Mouse (Mus musculus): ENCODE data around the gene Fgd6. TPM values are rescaled to one million over a fixed set of nuclear protein-coding genes. Genes with fewer than 3 reads are reported as not detected.

Gene Fgd6
- polyA plus RNA-seq, 1 experiment from 2014 or later, result 4.1 TPM

- no peak for ATAC-seq (ENCODE audit: low FRiP score, low read depth)
- Histone ChIP-seq H3K27ac (no peak overlapping the region), H3K27me3 (replicated peaks) (no peaks in the 10 kb centered on the region), H3K9ac (no peak overlapping the region), H3K4me1 (peaks cover 14% of the 10 kb centered on the region), H3K4me3 (no peak overlapping the region), H3K9me3 (0 out of 2 replicates have a peak, but pooled peaks cover 6% of the 10 kb centered on the region), H3K36me3 (peaks cover 65% of the 10 kb centered on the region), H3K4me2 (replicated peaks) (no peak overlapping the region)
- 76% methylated on average over 11 of the region's 11 CpGs for WGBS
Observed at GRCm38 (mm10) chr10:94172137-94172536, 136.3 kb downstream of the Fgd6 start.

GRCm38 (mm10) chr10:94172706-94173105 lies 136.9 kb downstream of the Fgd6 start:
- no peak for ATAC-seq (ENCODE audit: low FRiP score, low read depth)
- H3K27ac ChIP-seq, result no peak overlapping the region
- 0 out of 2 replicates have a peak, but pooled peaks cover 6% of the 10 kb centered on the region for H3K9me3 ChIP-seq
- H3K27me3 ChIP-seq (replicated peaks), result no peaks in the 10 kb centered on the region
- WGBS, result 29% methylated on average over 6 of the region's 6 CpGs
- H3K4me1 ChIP-seq, result peaks cover 11% of the 10 kb centered on the region
- no peak overlapping the region for H3K4me2 ChIP-seq (replicated peaks)
- peaks cover 61% of the 10 kb centered on the region for H3K36me3 ChIP-seq
- no peak overlapping the region for H3K9ac ChIP-seq
- no peak overlapping the region for H3K4me3 ChIP-seq

- peaks cover 10% of the 10 kb centered on the region for H3K4me1 ChIP-seq
- no peak overlapping the region for H3K4me3 ChIP-seq
- peaks cover 41% of the 10 kb centered on the region for H3K36me3 ChIP-seq
- no peaks in the 10 kb centered on the region for H3K27me3 ChIP-seq (replicated peaks)
- no peak overlapping the region for H3K27ac ChIP-seq
- no peak overlapping the region for H3K9ac ChIP-seq
- H3K9me3 ChIP-seq, result 0 out of 2 replicates have a peak, but pooled peaks cover 6% of the 10 kb centered on the region
- no peak overlapping the region for H3K4me2 ChIP-seq (replicated peaks)
- 86% methylated on average over 7 of the region's 7 CpGs for WGBS
- no peak for ATAC-seq (ENCODE audit: low FRiP score, low read depth)
Observed at GRCm38 (mm10) chr10:94174652-94175051, 138.9 kb downstream of the Fgd6 start.

- no peak for ATAC-seq (ENCODE audit: low FRiP score, low read depth)
- no peaks in the 10 kb centered on the region for H3K27me3 ChIP-seq (replicated peaks)
- H3K27ac ChIP-seq, result no peak overlapping the region
- H3K9ac ChIP-seq, result no peak overlapping the region
- no peak overlapping the region for H3K4me2 ChIP-seq (replicated peaks)
- 59% methylated on average over 4 of the region's 4 CpGs for WGBS
- H3K4me3 ChIP-seq, result no peak overlapping the region
- peaks cover 15% of the 10 kb centered on the region; the same call in 1 of the 2 replicates for H3K4me1 ChIP-seq
- H3K9me3 ChIP-seq, result no peaks in the 10 kb centered on the region
- H3K36me3 ChIP-seq, result peaks cover 21% of the 10 kb centered on the region; the same call in 1 of the 2 replicates
Observed at GRCm38 (mm10) chr10:94183199-94183598, 147.4 kb downstream of the Fgd6 start.

Other genes starting within 250 kb of the Fgd6 start
- gene Usp44, start 204.4 kb upstream of the Fgd6 start, polyA plus RNA-seq (2016; fragmentation: Nextera tagmentation; extraction: Ambion mirVana), result 3.4 and 3.9 TPM in 2 replicates
- 191 and 201 TPM in 2 replicates for gene Metap2, start 138.9 kb upstream of the Fgd6 start, polyA plus RNA-seq (2016; fragmentation: Nextera tagmentation; extraction: Ambion mirVana)
- gene Vezt, start 184 bp upstream of the Fgd6 start, polyA plus RNA-seq (2016; fragmentation: Nextera tagmentation; extraction: Ambion mirVana), result 47.9 and 56.2 TPM in 2 replicates
- 12.2 and 12.5 TPM in 2 replicates for gene Nr2c1, start 112.0 kb downstream of the Fgd6 start, polyA plus RNA-seq (2016; fragmentation: Nextera tagmentation; extraction: Ambion mirVana)
- gene Ndufa12, start 162.7 kb downstream of the Fgd6 start, polyA plus RNA-seq (2016; fragmentation: Nextera tagmentation; extraction: Ambion mirVana), result 431 and 444 TPM in 2 replicates